Mouse (Mus musculus) CH12.LX (cell line): ENCODE measurements around the gene Gm17364.

ENCODE experiments used
- CHD2 ChIP-seq: IDR thresholded peaks from 2 replicates; pipeline ENCODE4 v1.6.1; 2011; ENCODE audit warnings: low read length, improper control_type of control experiment
- E2F4 ChIP-seq: IDR thresholded peaks from 2 replicates; pipeline ENCODE4 v1.6.1; 2011; ENCODE audit warnings: low read depth, low read length, improper control_type of control experiment; ENCODE audit not compliant: insufficient replicate concordance
- MAZ ChIP-seq: IDR thresholded peaks from 2 replicates; pipeline ENCODE4 v1.6.1; 2012; ENCODE audit warnings: low read depth, mild to moderate bottlenecking, inconsistent platforms, low read length, improper control_type of control experiment, moderate library complexity
- POLR2A ChIP-seq: IDR thresholded peaks from 2 replicates; pipeline ENCODE4 v1.6.1; 2011; ENCODE audit warnings: low read depth, mild to moderate bottlenecking, improper control_type of control experiment, low read length

DNA sequence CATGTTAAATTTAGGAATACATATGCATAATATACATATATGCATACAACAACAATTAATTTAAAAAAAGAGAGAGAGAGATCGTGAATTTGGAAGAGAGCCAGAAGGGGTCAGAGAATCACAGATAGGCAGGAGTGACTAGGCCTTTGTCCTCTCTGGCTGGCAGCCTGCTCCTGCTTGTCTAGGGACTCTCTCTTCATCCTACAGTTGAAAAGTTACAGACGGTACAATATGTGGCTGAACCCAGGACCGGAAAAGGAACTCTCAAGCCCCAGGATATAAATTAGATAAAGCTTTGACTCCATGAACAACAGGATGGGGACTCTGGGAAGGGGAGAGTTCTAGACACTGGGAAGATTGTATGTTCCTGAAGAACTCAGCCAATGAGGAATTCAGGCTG lies 12.5 kb upstream of the Gm17364 start:
- TF ChIP-seq POLR2A (no peak), E2F4 (no peak), CHD2 (no peak), MAZ (no peak)
